Mouse (Mus musculus) intestine, embryonic 15.5 days (tissue): Measurements from ENCODE around the gene Ece1. TPM values are rescaled to one million over a fixed set of nuclear protein-coding genes. Genes with fewer than 3 reads are reported as not detected.

Experiments
- ATAC-seq: fragments of 200-750 bp; cut with Nextera tagmentation; 2 replicates; pipeline ENCODE4 v1.8.0; 2017; ENCODE audit warnings: moderate TSS enrichment, moderate library complexity
- H3K27ac ChIP-seq: fragments of 300-500 bp; sonication (generic); 2 replicates; pipeline ENCODE4 v1.5.1; 2015; ENCODE audit warnings: mild to moderate bottlenecking, inconsistent platforms
- H3K27me3 ChIP-seq: fragments of 300-500 bp; sonication (generic); replicated peaks from 2 replicates; pipeline ENCODE4 v1.6.1; 2015; ENCODE audit warnings: inconsistent platforms
- H3K36me3 ChIP-seq: fragments of 300-500 bp; sonication (generic); 2 replicates; pipeline ENCODE4 v1.6.1; 2015; ENCODE audit warnings: inconsistent platforms
- H3K4me1 ChIP-seq: fragments of 300-500 bp; sonication (generic); replicated peaks from 2 replicates; pipeline ENCODE4 v1.6.1; 2015; ENCODE audit warnings: inconsistent platforms
- H3K4me2 ChIP-seq: fragments of 300-500 bp; sonication (generic); replicated peaks from 2 replicates; pipeline ENCODE4 v1.6.1; 2015; ENCODE audit warnings: mild to moderate bottlenecking, inconsistent platforms
- H3K4me3 ChIP-seq: fragments of 300-500 bp; sonication (generic); replicated peaks from 2 replicates; pipeline ENCODE4 v1.5.1; 2015; ENCODE audit warnings: inconsistent platforms
- H3K9ac ChIP-seq: fragments of 300-500 bp; sonication (generic); 2 replicates; pipeline ENCODE4 v1.6.1; 2015; ENCODE audit warnings: inconsistent platforms
- H3K9me3 ChIP-seq: fragments of 300-500 bp; sonication (generic); 2 replicates; pipeline ENCODE4 v1.6.1; 2016; ENCODE audit warnings: inconsistent platforms
- WGBS: fragments of 180-500 bp; shearing (Covaris S2); methylation state at CpG from one replicate; pipeline ENCODE4 v1.1.7; 2015; 5-methylcytosine and 5-hydroxymethylcytosine counted together
- polyA plus RNA-seq: library from polyadenylated mRNA; unstranded; fragments of >200 nt; fragmentation: Nextera tagmentation; extraction: Ambion mirVana; gene quantifications from 2 replicates; pipeline ENCODE4 v1.2.1, GENCODE M21; 2015

Gene Ece1
- polyA plus RNA-seq, 1 experiment from 2014 or later = 56.0 TPM

DNA sequence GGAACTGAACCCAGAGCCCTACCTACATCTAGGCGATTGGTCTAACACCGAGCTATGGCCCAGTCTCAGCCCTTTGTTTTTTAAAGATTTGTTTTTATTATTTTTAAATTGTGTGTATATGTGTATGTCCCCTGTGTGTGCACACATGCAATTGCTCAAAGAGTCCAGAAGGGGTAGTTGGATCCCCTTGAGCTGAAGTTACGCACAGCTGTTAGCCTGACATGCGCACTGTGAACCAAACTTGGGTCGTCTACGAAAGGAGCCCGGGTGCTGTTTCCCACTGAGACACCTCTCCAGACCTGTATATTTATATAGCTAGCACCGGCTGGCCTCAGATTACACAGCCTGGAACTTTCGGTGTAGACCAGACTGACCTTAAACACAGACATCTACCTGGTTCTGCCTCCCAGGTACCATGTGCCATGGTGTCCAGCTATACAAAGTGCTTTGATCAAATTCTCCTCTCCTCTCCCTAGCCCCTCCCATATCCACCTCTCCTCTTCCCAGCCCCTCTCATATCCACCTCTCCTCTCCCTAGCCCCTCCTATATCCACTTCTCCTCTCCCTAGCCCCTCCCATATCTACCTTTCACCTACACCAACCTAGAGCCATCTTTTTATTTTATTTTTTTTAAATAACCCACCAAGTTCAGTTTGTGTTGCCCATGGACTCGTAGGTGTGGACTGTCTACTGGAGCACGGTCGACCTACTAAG, 79.3 kb downstream of the Ece1 start:
- peak; percentile 31; the same call in 1 of the 2 replicates for ATAC-seq
- 88% methylated on average over 12 of the region's 12 CpGs for WGBS
- H3K27me3 ChIP-seq = no peaks in the 10 kb centered on the region
- H3K9ac ChIP-seq = no peak overlapping the region
- H3K4me1 ChIP-seq = no peaks in the 10 kb centered on the region
- no peak overlapping the region for H3K4me3 ChIP-seq
- H3K4me2 ChIP-seq = no peak overlapping the region
- no peaks in the 10 kb centered on the region for H3K9me3 ChIP-seq
- H3K27ac ChIP-seq = 0 out of 2 replicates have a peak overlapping the region, but pooled peaks have one; percentile 11
- H3K36me3 ChIP-seq = peaks cover 50% of the 10 kb centered on the region

- WGBS = 73% methylated on average over 17 of the region's 17 CpGs
- no peaks in the 10 kb centered on the region for H3K27me3 ChIP-seq
- no peak overlapping the region for H3K4me3 ChIP-seq
- no peak overlapping the region for H3K27ac ChIP-seq
- H3K9ac ChIP-seq = no peak overlapping the region
- ATAC-seq = no peak
- H3K9me3 ChIP-seq = no peaks in the 10 kb centered on the region
- peaks cover 45% of the 10 kb centered on the region for H3K36me3 ChIP-seq
- no peak overlapping the region for H3K4me2 ChIP-seq
- H3K4me1 ChIP-seq = no peaks in the 10 kb centered on the region
Measured at GRCm38 (mm10) chr4:137941871-137942781, 80.1 kb downstream of the Ece1 start.

DNA sequence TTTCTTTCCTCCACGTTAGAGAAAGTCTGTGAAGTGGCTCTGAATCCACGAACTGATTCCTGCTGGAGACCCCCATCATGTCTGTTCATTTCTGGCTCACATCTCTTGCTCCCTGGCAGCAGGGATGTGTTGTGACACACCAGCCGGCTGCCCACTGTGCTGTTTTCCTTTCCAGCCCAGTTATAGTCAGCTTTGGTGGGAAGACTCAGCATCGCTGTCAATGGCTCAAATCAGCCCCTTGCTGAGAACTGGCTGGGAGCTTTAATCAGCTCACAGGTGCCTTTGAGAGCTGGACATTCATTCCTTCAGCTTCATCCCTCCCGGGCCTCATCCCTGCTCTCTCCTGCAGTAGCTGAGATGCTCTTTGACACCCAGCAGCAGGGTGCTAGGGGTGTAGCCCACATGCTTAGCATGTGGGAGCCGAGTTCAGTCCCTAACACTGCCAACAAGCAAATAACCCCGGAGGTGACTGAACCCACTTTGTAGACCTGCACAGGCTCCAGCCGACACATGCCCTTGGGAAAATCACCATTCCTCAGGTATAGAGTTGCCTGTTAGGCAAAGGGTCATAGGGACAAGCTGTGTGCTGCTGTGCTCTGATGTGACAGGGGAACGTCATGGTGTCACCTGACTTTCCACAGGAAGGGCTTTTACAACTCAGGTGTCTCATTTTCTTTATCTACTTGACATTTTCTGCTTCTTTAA, 80.9 kb downstream of the Ece1 start:
- Histone ChIP-seq H3K27me3 (no peaks in the 10 kb centered on the region), H3K9ac (no peak overlapping the region), H3K4me3 (no peak overlapping the region), H3K4me1 (no peaks in the 10 kb centered on the region), H3K4me2 (no peak overlapping the region), H3K36me3 (peaks cover 43% of the 10 kb centered on the region), H3K9me3 (no peaks in the 10 kb centered on the region), H3K27ac (no peak overlapping the region)
- 79% methylated on average over 9 of the region's 9 CpGs for WGBS
- no peak for ATAC-seq

DNA sequence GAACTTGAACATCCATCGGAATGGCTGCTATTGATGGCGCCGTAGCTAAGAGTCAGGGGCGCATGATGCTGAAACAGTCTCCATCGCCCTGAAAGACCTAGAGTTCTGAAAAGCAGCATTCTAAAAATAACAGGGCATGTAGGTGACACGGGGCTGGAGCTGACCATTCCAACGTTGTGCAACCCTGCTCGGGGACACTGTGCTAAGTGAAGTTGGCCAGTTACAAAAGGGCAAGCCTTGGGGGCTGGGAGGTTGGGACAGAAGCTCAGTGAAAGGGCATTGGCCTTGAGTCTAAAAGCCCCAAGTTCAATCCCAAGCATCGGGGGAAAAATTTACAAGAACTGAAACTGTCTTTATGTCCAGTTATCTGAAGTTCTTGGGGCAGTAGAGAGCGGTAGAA, 81.5 kb downstream of the Ece1 start:
- WGBS = 91% methylated on average over 10 of the region's 10 CpGs
- H3K27ac ChIP-seq = no peak overlapping the region
- peaks cover 48% of the 10 kb centered on the region for H3K36me3 ChIP-seq
- no peak overlapping the region for H3K4me2 ChIP-seq
- no peaks in the 10 kb centered on the region for H3K9me3 ChIP-seq
- no peaks in the 10 kb centered on the region for H3K4me1 ChIP-seq
- no peak overlapping the region for H3K4me3 ChIP-seq
- no peaks in the 10 kb centered on the region for H3K27me3 ChIP-seq
- no peak for ATAC-seq
- H3K9ac ChIP-seq = no peak overlapping the region

DNA sequence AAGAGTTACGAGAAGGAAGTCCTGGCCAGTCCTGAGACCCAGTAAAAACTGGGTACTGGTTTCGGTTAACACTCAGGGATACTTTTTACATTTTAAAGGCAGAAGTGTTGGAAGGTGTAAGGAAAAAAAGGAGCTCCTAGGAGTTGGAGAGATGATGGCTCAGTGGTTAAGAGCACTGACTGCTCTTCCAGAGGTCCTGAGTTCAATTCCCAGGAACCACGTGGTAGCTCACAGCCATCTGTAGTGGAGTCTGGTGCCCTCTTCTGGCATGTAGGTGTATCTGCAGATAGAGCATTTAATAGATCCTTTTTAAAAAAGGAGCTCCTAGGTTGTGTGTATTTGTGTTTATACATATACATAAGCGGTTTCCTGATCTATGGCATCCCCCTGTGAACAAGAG, 83.3 kb downstream of the Ece1 start:
- Histone ChIP-seq H3K27me3 (no peaks in the 10 kb centered on the region), H3K9me3 (no peaks in the 10 kb centered on the region), H3K27ac (no peak overlapping the region), H3K4me3 (no peak overlapping the region), H3K4me2 (no peak overlapping the region), H3K36me3 (peaks cover 46% of the 10 kb centered on the region), H3K4me1 (no peaks in the 10 kb centered on the region), H3K9ac (no peak overlapping the region)
- WGBS = 76% methylated on average over 4 of the region's 4 CpGs
- ATAC-seq = no peak

GRCm38 (mm10) chr4:137946419-137946818, 84.4 kb downstream of the Ece1 start:
- Histone ChIP-seq H3K4me2 (no peak overlapping the region), H3K9ac (no peak overlapping the region), H3K27me3 (no peaks in the 10 kb centered on the region), H3K36me3 (peaks cover 46% of the 10 kb centered on the region), H3K27ac (peak overlapping the region; percentile 40; the same call in 1 of the 2 replicates), H3K9me3 (no peaks in the 10 kb centered on the region), H3K4me3 (no peak overlapping the region), H3K4me1 (no peaks in the 10 kb centered on the region)
- WGBS = 73% methylated on average over 8 of the region's 11 CpGs
- peak; percentile 88 for ATAC-seq

DNA sequence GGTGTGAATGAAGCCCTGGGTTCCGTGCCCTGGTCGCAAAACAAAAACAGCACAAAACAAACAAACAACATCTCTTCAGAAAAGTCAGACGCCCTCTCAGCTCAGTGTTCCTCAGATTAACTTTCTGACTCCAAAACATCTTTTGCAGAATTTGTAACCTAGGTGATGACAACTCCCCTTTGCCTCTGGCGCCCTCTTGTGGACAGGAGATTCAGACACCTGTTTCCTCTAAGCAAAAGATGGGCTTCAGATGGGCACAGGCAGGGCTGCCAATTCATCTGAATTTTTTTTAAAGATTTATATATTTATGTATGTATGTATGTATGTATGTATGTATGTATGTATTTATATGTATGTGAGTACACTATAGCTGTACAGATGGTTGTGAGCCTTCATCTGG, 90.8 kb downstream of the Ece1 start:
- Histone ChIP-seq H3K4me1 (no peaks in the 10 kb centered on the region), H3K4me2 (no peak overlapping the region), H3K4me3 (no peak overlapping the region), H3K27ac (no peak overlapping the region), H3K27me3 (no peaks in the 10 kb centered on the region), H3K36me3 (peaks cover 50% of the 10 kb centered on the region), H3K9me3 (no peaks in the 10 kb centered on the region), H3K9ac (no peak overlapping the region)
- no peak for ATAC-seq
- WGBS = 36% methylated on average over 4 of the region's 4 CpGs

DNA sequence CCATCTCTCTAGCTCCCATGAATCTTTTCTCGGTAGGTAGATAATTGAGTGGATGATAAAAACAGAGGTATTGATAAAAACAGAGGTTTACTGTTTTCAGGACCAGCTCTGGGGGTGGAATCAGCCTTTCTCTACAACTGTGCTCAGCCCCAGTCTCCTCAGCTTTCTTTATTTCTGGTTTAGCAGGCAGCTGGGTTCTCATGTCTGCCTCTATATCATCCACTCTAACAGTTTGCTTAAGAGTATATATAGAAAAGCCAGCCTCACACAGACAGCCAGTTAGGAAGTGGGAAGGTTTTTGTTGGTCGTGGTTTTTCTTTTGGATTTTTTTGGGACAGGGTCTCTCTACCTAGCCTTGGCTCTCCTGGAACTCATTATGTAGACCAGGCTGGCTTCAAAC, 92.1 kb downstream of the Ece1 start:
- no peaks in the 10 kb centered on the region for H3K27me3 ChIP-seq

DNA sequence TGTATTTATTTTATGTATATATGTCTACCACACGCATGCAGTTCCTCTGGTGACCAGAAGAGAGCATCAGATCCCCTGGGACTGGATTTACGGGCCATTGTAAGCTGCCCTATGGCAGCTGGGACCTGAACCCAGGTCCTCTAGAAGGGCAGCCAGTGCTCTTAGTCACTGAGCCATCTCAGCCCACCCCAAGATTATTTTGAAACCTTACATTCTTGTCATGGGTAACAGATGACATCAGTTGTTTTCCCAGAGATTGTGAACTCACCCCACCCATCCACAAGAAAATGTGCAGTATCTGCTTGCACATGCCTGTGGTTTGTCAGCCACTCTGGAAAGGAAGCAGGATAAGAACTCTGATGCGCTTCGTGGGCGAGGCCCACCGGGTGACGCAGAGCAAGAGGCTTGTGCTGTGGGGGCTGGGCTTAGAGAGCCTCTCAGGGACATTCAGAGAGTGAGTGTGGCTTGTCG, 92.9 kb downstream of the Ece1 start:
- WGBS = 71% methylated on average over 8 of the region's 8 CpGs
- no peaks in the 10 kb centered on the region for H3K4me1 ChIP-seq
- H3K9me3 ChIP-seq = no peaks in the 10 kb centered on the region
- peaks cover 56% of the 10 kb centered on the region for H3K36me3 ChIP-seq
- no peak overlapping the region for H3K27ac ChIP-seq
- no peak overlapping the region for H3K9ac ChIP-seq
- ATAC-seq = no peak
- no peak overlapping the region for H3K4me2 ChIP-seq
- no peaks in the 10 kb centered on the region for H3K27me3 ChIP-seq
- no peak overlapping the region for H3K4me3 ChIP-seq

More for the DNA sequence above, 92.1 kb downstream of the Ece1 start:
- H3K9ac ChIP-seq = no peak overlapping the region
- H3K9me3 ChIP-seq = no peaks in the 10 kb centered on the region
- ATAC-seq = no peak
- H3K4me2 ChIP-seq = no peak overlapping the region
- no peaks in the 10 kb centered on the region for H3K4me1 ChIP-seq
- no peak overlapping the region for H3K27ac ChIP-seq
- H3K4me3 ChIP-seq = no peak overlapping the region
- peaks cover 52% of the 10 kb centered on the region for H3K36me3 ChIP-seq
- WGBS = 87% methylated on average over 2 of the region's 2 CpGs

DNA sequence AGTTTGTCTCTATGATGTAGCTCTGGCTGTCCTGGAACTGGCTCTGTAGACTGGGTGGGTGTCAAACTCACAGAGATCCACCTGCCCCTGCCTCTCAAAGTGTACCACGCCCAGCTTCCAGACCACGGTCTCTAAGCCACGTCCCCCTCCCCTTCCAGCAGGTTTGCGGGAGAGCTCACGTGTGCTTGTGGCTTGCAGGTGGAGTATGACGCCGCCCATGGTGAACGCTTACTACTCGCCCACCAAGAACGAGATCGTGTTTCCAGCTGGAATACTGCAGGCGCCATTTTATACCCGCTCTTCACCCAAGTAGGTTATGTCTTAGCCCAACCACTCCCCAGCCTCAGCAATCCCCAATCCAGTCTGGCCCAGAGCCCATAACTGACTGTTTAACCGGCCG, 94.2 kb downstream of the Ece1 start:
- Histone ChIP-seq H3K4me1 (no peaks in the 10 kb centered on the region), H3K4me3 (no peak overlapping the region), H3K9ac (no peak overlapping the region), H3K9me3 (no peaks in the 10 kb centered on the region), H3K4me2 (no peak overlapping the region), H3K27ac (no peak overlapping the region), H3K36me3 (peaks cover 47% of the 10 kb centered on the region), H3K27me3 (no peaks in the 10 kb centered on the region)
- no peak for ATAC-seq
- WGBS = 95% methylated on average over 15 of the region's 15 CpGs

GRCm38 (mm10) chr4:137959889-137960665, 98.0 kb downstream of the Ece1 start:
- ATAC-seq = no peak
- no peak overlapping the region for H3K27ac ChIP-seq
- WGBS = 82% methylated on average over 13 of the region's 13 CpGs
- peaks cover 51% of the 10 kb centered on the region for H3K36me3 ChIP-seq
- no peak overlapping the region for H3K9ac ChIP-seq
- no peaks in the 10 kb centered on the region for H3K9me3 ChIP-seq
- no peak overlapping the region for H3K4me2 ChIP-seq
- no peak overlapping the region for H3K4me3 ChIP-seq
- H3K27me3 ChIP-seq = no peaks in the 10 kb centered on the region
- H3K4me1 ChIP-seq = no peaks in the 10 kb centered on the region
